Mouse (Mus musculus) induced T-regulatory cell, adult 2 months (primary cell): ENCODE data around the gene Mmrn1.

Source experiments
- DNase-seq: peaks from one replicate; pipeline ENCODE4 v3.0.0-alpha.2; 2012; ENCODE audit warnings: low read depth

Mmrn1 gene

GRCm38 (mm10) chr6:60993386-60994108 is 68.8 kb downstream of the Mmrn1 start:
- DNase-seq = no peak

GRCm38 (mm10) chr6:60994114-60994513 is 69.3 kb downstream of the Mmrn1 start:
- no peak for DNase-seq

GRCm38 (mm10) chr6:60994521-60994920 is 69.7 kb downstream of the Mmrn1 start:
- DNase-seq = no peak

GRCm38 (mm10) chr6:60995596-60995995 is 70.8 kb downstream of the Mmrn1 start:
- DNase-seq = no peak

GRCm38 (mm10) chr6:60996328-60996727 is 71.6 kb downstream of the Mmrn1 start:
- no peak for DNase-seq

- DNase-seq = no peak
Observed at GRCm38 (mm10) chr6:61001003-61001790, 76.4 kb downstream of the Mmrn1 start.

GRCm38 (mm10) chr6:61003916-61004765 is 79.4 kb downstream of the Mmrn1 start:
- no peak for DNase-seq

GRCm38 (mm10) chr6:61013780-61014179 is 89.0 kb downstream of the Mmrn1 start:
- no peak for DNase-seq

GRCm38 (mm10) chr6:61019689-61020088 is 94.9 kb downstream of the Mmrn1 start:
- no peak for DNase-seq

GRCm38 (mm10) chr6:61020995-61021394 is 96.2 kb downstream of the Mmrn1 start:
- DNase-seq = no peak

- no peak for DNase-seq
Observed at GRCm38 (mm10) chr6:61033251-61033650, 108.5 kb downstream of the Mmrn1 start.
